Mouse (Mus musculus) myocyte (in vitro differentiated cells): ENCODE data around the gene Uvrag. TPM values are rescaled to one million over a fixed set of nuclear protein-coding genes. Genes with fewer than 3 reads are reported as not detected.

Source experiments
- H3K27me3 ChIP-seq: one replicate; pipeline ENCODE4 v1.6.1; 2011; ENCODE audit not compliant: control insufficient read depth, insufficient read depth, insufficient read length
- H3K36me3 ChIP-seq: one replicate; pipeline ENCODE4 v1.6.1; 2011; ENCODE audit not compliant: control insufficient read depth, insufficient read depth
- H3K4me2 ChIP-seq: one replicate; pipeline ENCODE4 v1.6.1; 2011; ENCODE audit warnings: low read depth, control low read depth
- H3K4me3 ChIP-seq: one replicate; pipeline ENCODE4 v1.5.1; 2011; ENCODE audit warnings: mild to moderate bottlenecking, control low read depth, moderate library complexity
- H3K79me2 ChIP-seq: one replicate; pipeline ENCODE4 v1.6.1; 2011; ENCODE audit not compliant: control insufficient read depth, insufficient read depth
- H3ac ChIP-seq: one replicate; pipeline ENCODE4 v1.6.1; 2011; ENCODE audit not compliant: control insufficient read depth, insufficient read length
- CEBPB ChIP-seq: IDR thresholded peaks from 2 replicates; pipeline ENCODE4 v1.6.1; 2011; ENCODE audit warnings: mild to moderate bottlenecking, moderate library complexity; ENCODE audit not compliant: poor library complexity, insufficient read depth, severe bottlenecking
- E2F4 ChIP-seq: IDR thresholded peaks from one replicate; pipeline ENCODE4 v1.6.1; 2011; ENCODE audit warnings: mild to moderate bottlenecking, control low read depth, moderate library complexity; ENCODE audit not compliant: insufficient read depth
- MAX ChIP-seq: IDR thresholded peaks from one replicate; pipeline ENCODE4 v1.6.1; 2011; ENCODE audit warnings: low read depth, mild to moderate bottlenecking, control low read depth
- MYOD1 ChIP-seq, 3 experiments: IDR thresholded peaks; one replicate each; pipeline ENCODE4 v1.6.1; 2011; ENCODE audit warnings: control low read depth in 2 of 3, low read depth in 2 of 3, mild to moderate bottlenecking in 2 of 3, moderate library complexity in 1 of 3; ENCODE audit not compliant: insufficient read length in 2 of 3, control insufficient read depth in 1 of 3
- MYOG ChIP-seq, 3 experiments: IDR thresholded peaks; one replicate each; pipeline ENCODE4 v1.6.1; 2011; ENCODE audit warnings: control low read depth in 2 of 3, low read depth in 2 of 3, mild to moderate bottlenecking in 2 of 3; ENCODE audit not compliant: insufficient read length in 2 of 3, control insufficient read depth in 1 of 3, insufficient read depth in 1 of 3
- POLR2A ChIP-seq: IDR thresholded peaks from one replicate; pipeline ENCODE4 v1.6.1; 2011; ENCODE audit warnings: low read depth, mild to moderate bottlenecking, control low read depth, moderate library complexity; ENCODE audit not compliant: insufficient read length
- POLR2AphosphoS2 ChIP-seq: IDR thresholded peaks from one replicate; pipeline ENCODE4 v1.6.1; 2011; ENCODE audit warnings: low read depth, control low read depth; ENCODE audit not compliant: insufficient read length
- REST ChIP-seq: IDR thresholded peaks from one replicate; pipeline ENCODE4 v1.6.1; 2011; ENCODE audit warnings: mild to moderate bottlenecking, control low read depth, moderate library complexity; ENCODE audit not compliant: insufficient read depth, insufficient read length
- SRF ChIP-seq: IDR thresholded peaks from one replicate; pipeline ENCODE4 v1.6.1; 2011; ENCODE audit warnings: low read depth; ENCODE audit not compliant: control insufficient read depth, insufficient read length
- TCF12 ChIP-seq: IDR thresholded peaks from one replicate; pipeline ENCODE4 v1.6.1; 2011; ENCODE audit warnings: mild to moderate bottlenecking, control low read depth; ENCODE audit not compliant: poor library complexity, insufficient read depth, severe bottlenecking
- TCF3 ChIP-seq: IDR thresholded peaks from one replicate; pipeline ENCODE4 v1.6.1; 2011; ENCODE audit warnings: low read depth, control low read depth; ENCODE audit not compliant: insufficient read length
- USF1 ChIP-seq: IDR thresholded peaks from one replicate; pipeline ENCODE4 v1.6.1; 2011; ENCODE audit warnings: low read depth, mild to moderate bottlenecking, control low read depth, moderate library complexity
- polyA plus RNA-seq: library from polyadenylated mRNA; unstranded; fragments of >200 nt; fragmentation: generic; extraction: Trizol; gene quantifications from one replicate; pipeline ENCODE4 v1.2.1, GENCODE M21; 2012; ENCODE audit warnings: missing spikeins

Uvrag gene
- polyA plus RNA-seq, 1 experiment, result 9.0 TPM

GRCm38 (mm10) chr7:98850388-98850787 lies 290.6 kb downstream of the Uvrag start:
- no peak overlapping the region for H3K4me3 ChIP-seq
- H3K79me2 ChIP-seq, result no peaks in the 10 kb centered on the region
- no peak overlapping the region for H3K4me2 ChIP-seq
- H3K27me3 ChIP-seq, result peaks cover 20% of the 10 kb centered on the region
- H3K36me3 ChIP-seq, result no peaks in the 10 kb centered on the region
- TF ChIP-seq E2F4, result no peak
- TF ChIP-seq MYOG (IDR thresholded peaks at IDR 0.05; ENCODE audit: control insufficient read depth in 1 of 3, insufficient read depth in 1 of 3, insufficient read length in 2 of 3, low read depth in 2 of 3), result no peak
- TF ChIP-seq POLR2AphosphoS2, result no peak
- TF ChIP-seq MAX, result no peak
- no peak for TF ChIP-seq SRF
- no peak for TF ChIP-seq MYOD1 (IDR thresholded peaks at IDR 0.05; ENCODE audit: control insufficient read depth in 1 of 3, insufficient read length in 2 of 3, low read depth in 2 of 3)
- TF ChIP-seq USF1, result no peak
- no peak for TF ChIP-seq REST
- TF ChIP-seq CEBPB, result no peak
- TF ChIP-seq TCF12, result no peak
- TF ChIP-seq TCF3, result no peak
- TF ChIP-seq POLR2A, result no peak
- H3ac ChIP-seq, result no peak overlapping the region

- peaks cover 25% of the 10 kb centered on the region for H3K27me3 ChIP-seq
- no peaks in the 10 kb centered on the region for H3K36me3 ChIP-seq
- TF ChIP-seq USF1, result no peak
- H3ac ChIP-seq, result no peak overlapping the region
- no peak overlapping the region for H3K4me2 ChIP-seq
- H3K79me2 ChIP-seq, result no peaks in the 10 kb centered on the region
- H3K4me3 ChIP-seq, result no peak overlapping the region
These were observed 291.9 kb downstream of the Uvrag start for GRCm38 (mm10) chr7:98848899-98849640.

GRCm38 (mm10) chr7:98843649-98844048 lies 297.3 kb downstream of the Uvrag start:
- no peak for TF ChIP-seq MYOG (IDR thresholded peaks at IDR 0.05; ENCODE audit: control insufficient read depth in 1 of 3, insufficient read depth in 1 of 3, insufficient read length in 2 of 3, low read depth in 2 of 3)
- TF ChIP-seq E2F4, result no peak
- no peak for TF ChIP-seq MAX
- TF ChIP-seq POLR2A, result no peak
- Histone ChIP-seq H3ac (no peak overlapping the region), H3K4me3 (no peak overlapping the region), H3K4me2 (no peak overlapping the region), H3K36me3 (no peaks in the 10 kb centered on the region), H3K27me3 (peaks cover 32% of the 10 kb centered on the region), H3K79me2 (no peaks in the 10 kb centered on the region)

- Histone ChIP-seq H3K36me3 (no peaks in the 10 kb centered on the region), H3K4me2 (no peak overlapping the region), H3K79me2 (no peaks in the 10 kb centered on the region), H3ac (no peak overlapping the region), H3K4me3 (no peak overlapping the region), H3K27me3 (peaks cover 32% of the 10 kb centered on the region)
- TF ChIP-seq TCF12 (no peak), CEBPB (no peak), POLR2AphosphoS2 (no peak), MAX (no peak)
These were observed 297.9 kb downstream of the Uvrag start for GRCm38 (mm10) chr7:98842997-98843396.

- Histone ChIP-seq H3K27me3 (peaks cover 20% of the 10 kb centered on the region), H3K36me3 (no peaks in the 10 kb centered on the region), H3K4me3 (no peak overlapping the region), H3K79me2 (no peaks in the 10 kb centered on the region), H3ac (no peak overlapping the region), H3K4me2 (no peak overlapping the region)
- TF ChIP-seq POLR2AphosphoS2 (no peak), MYOD1 (IDR thresholded peaks at IDR 0.05; ENCODE audit: control insufficient read depth in 1 of 3, insufficient read length in 2 of 3, low read depth in 2 of 3) (no peak), USF1 (no peak), TCF3 (no peak), MAX (no peak), SRF (no peak), MYOG (IDR thresholded peaks at IDR 0.05; ENCODE audit: control insufficient read depth in 1 of 3, insufficient read depth in 1 of 3, insufficient read length in 2 of 3, low read depth in 2 of 3) (no peak), E2F4 (no peak), CEBPB (no peak), POLR2A (no peak), TCF12 (no peak), REST (no peak)
These were observed 299.1 kb downstream of the Uvrag start for GRCm38 (mm10) chr7:98841802-98842201.
